Mouse (Mus musculus): ENCODE data around the gene Txnip.

Gene Txnip

GRCm38 (mm10) chr3:96569966-96570605 lies 12.3 kb downstream of the Txnip start:
- no peak for DNase-seq

- DNase-seq, result no peak
These were observed 12.9 kb downstream of the Txnip start for GRCm38 (mm10) chr3:96570643-96571042.

GRCm38 (mm10) chr3:96571336-96571735 lies 13.6 kb downstream of the Txnip start:
- no peak for DNase-seq

- peak; percentile 55 to 84 for DNase-seq
These were observed 14.3 kb downstream of the Txnip start for GRCm38 (mm10) chr3:96571896-96572698.

- DNase-seq, result peak in 1 of 2 experiments; percentile 69
These were observed 16.1 kb downstream of the Txnip start for GRCm38 (mm10) chr3:96573611-96574511.

GRCm38 (mm10) chr3:96575272-96575984 lies 17.7 kb downstream of the Txnip start:
- DNase-seq, result peak; percentile 75 to 89

- peak; percentile 89 to 93 for DNase-seq
These were observed 18.4 kb downstream of the Txnip start for GRCm38 (mm10) chr3:96576005-96576658.

GRCm38 (mm10) chr3:96576690-96577541 lies 19.2 kb downstream of the Txnip start, which contains the start of gene Gm16253:
TSS of gene Gm16253 (plus strand) at chr3:96576984.
- DNase-seq, result peak; percentile 92 to 96

- peak in 1 of 2 experiments; percentile 67 for DNase-seq
These were observed 19.8 kb downstream of the Txnip start for GRCm38 (mm10) chr3:96577566-96577965.

- DNase-seq, result peak in 1 of 2 experiments; percentile 44
These were observed 20.9 kb downstream of the Txnip start for GRCm38 (mm10) chr3:96578561-96579238.

- no peak for DNase-seq
These were observed 21.5 kb downstream of the Txnip start for GRCm38 (mm10) chr3:96579239-96579750.

GRCm38 (mm10) chr3:96579885-96580454 lies 22.2 kb downstream of the Txnip start:
- peak; percentile 89 to 91 for DNase-seq

GRCm38 (mm10) chr3:96581141-96581540 lies 23.4 kb downstream of the Txnip start:
- DNase-seq, result no peak

- no peak for DNase-seq
These were observed 24.2 kb downstream of the Txnip start for GRCm38 (mm10) chr3:96581771-96582515.

- no peak for DNase-seq
These were observed 25.6 kb downstream of the Txnip start for GRCm38 (mm10) chr3:96583386-96583785.

- no peak for DNase-seq
These were observed 32.9 kb downstream of the Txnip start for GRCm38 (mm10) chr3:96590657-96591056.

- DNase-seq, result peak in 1 of 2 experiments; percentile 72
These were observed 35.6 kb downstream of the Txnip start for GRCm38 (mm10) chr3:96593374-96593773.

- DNase-seq, result peak; percentile 97
These were observed 36.2 kb downstream of the Txnip start, which contains the start of gene Polr3gl for GRCm38 (mm10) chr3:96593790-96594560. TSS of gene Polr3gl (minus strand) at chr3:96594181.

All from kidney, postnatal 25 days (tissue).